Mouse (Mus musculus): ENCODE measurements around the gene Gimap5. TPM values are rescaled to one million over a fixed set of nuclear protein-coding genes. Genes with fewer than 3 reads are reported as not detected.
A peak's percentile ranks its signal among the peaks of the same experiment; 100 is the strongest.

Gene Gimap5
- not detected in 2 replicates for total RNA-seq (2012; rRNA removed)
- polyA plus RNA-seq (2012; ENCODE audit: insufficient read depth in 1 of 2, insufficient read length in 2 of 2, low read depth in 1 of 2, low replicate concordance in 2 of 2, missing spikeins in 1 of 2) = not detected

DNA sequence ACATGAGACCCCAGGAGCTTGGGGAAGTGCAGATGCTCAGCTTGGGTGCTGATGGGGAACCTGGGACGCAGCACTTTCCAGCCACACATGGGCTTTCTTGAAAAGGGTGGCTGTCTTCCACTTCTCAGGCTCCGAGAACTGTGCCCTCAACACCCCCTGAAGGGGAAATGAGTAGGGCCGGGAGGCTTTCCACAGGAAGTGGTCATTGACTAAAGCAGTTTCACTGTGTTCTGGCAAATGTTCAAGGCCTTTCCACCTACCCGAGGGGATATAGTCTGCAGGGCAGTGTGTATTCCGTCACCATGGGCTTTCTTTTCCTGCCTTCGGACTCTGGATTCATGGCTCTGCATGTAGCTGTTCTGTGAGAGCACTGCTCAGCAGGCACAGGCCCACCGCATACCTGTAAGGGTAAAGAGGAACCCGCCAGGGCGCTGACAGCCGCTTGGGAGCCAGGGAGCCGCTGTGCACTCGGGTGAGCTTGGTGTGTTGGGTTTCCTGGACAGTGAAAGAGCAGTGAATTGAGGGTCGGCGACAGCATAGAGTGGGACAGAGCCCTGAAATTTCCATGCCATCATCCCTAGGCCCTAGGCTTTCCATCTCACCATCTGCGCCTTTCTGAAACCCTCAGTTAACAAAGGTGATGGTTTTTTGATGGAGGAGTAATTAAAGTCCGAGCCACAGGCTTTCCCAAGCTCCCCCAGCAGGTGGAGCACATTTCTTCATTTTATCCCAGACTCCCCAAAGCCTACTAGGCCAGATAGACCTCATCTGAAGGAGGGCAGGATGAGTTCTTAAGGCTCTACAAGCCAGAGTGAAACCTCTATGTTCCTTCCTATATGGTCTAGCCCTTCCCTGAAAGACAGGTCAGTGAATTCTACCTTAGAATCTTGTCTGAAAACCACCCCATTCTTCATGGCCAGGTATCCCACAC is at the start of gene Gimap5:
Gene Gimap5, plus strand, starts transcription at position 239 of the 931 bp plus-strand sequence.
- no peak within 1 kb of the TSS for H3K4me3 ChIP-seq (ENCODE audit: control insufficient read depth in 1 of 2, insufficient read depth in 1 of 2, low read depth in 2 of 2, low read length in 2 of 2)

DNA sequence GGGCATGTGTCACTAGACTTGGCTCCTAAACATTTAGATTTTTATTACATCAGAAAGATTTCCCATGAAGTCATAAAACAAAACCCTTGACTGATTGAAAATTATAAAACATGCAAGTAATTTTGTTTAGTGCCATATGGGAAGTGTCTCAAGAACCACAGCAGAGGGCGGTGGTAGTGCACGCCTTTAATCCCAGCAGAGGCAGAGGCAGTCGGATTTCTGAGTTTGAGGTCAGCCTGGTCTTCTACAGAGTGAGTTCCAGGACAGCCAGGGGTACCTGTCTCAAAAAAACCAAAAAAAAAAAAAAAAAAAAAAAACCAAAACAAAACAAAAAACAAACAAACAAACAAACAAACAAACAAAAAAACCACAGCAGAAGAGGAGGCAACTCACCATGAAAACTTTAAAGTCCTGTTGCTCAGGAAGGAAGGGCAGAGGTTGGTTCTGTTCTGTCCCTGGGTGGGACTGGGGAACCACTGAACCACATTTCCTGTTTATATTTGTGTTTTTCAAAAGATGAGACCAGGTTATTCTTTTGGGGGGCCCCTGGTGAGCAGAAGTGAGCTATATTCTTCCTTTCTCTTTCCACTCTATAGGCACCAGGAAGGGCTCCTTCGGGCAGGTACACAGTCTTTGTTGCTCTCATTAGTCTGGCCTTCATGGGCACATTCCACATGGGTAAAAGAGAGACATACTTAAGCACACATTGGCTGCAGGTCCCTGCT is 49.0 kb upstream of the Gimap5 start:
- Histone ChIP-seq H3K4me3 (ENCODE audit: control insufficient read depth in 1 of 2, insufficient read depth in 1 of 2, low read depth in 2 of 2, low read length in 2 of 2) (no peak overlapping the region), H3K36me3 (ENCODE audit: control insufficient read depth in 1 of 2, insufficient read depth in 2 of 2, low read length in 2 of 2) (no peaks in the 10 kb centered on the region), H3K27ac (ENCODE audit: control insufficient read depth, low read depth, low read length) (no peak overlapping the region), H3K9me3 (replicated peaks; ENCODE audit: insufficient read depth, low read length) (no peaks in the 10 kb centered on the region), H3K9ac (ENCODE audit: control insufficient read depth, low read depth, low read length, poor library complexity, severe bottlenecking) (no peak overlapping the region), H3K4me1 (ENCODE audit: control insufficient read depth in 1 of 2, insufficient read depth in 2 of 2, low read length in 2 of 2) (no peaks in the 10 kb centered on the region), H3K27me3 (ENCODE audit: control insufficient read depth in 1 of 2, insufficient read depth in 2 of 2, low read length in 2 of 2) (no peaks in the 10 kb centered on the region), H3K79me2 (ENCODE audit: control insufficient read depth, insufficient read depth, low read length, poor library complexity) (no peaks in the 10 kb centered on the region)
- TF ChIP-seq ELF1 (IDR thresholded peaks at IDR 0.05; ENCODE audit: low read depth, low read length) (no peak), NRF1 (IDR thresholded peaks at IDR 0.05; ENCODE audit: insufficient read depth, low read depth, low read length, poor library complexity, severe bottlenecking) (no peak), MXI1 (IDR thresholded peaks at IDR 0.05; ENCODE audit: low read depth, low read length) (no peak), ZNF384 (IDR thresholded peaks at IDR 0.05; ENCODE audit: low read depth, low read length) (no peak), KAT2A (conservative IDR thresholded peaks at IDR 0.05; ENCODE audit: low read depth, low read length) (no peak), MAZ (IDR thresholded peaks at IDR 0.05; ENCODE audit: low read depth, low read length) (no peak), GATA1 (IDR thresholded peaks at IDR 0.05; ENCODE audit: low read depth, low read length) (no peak), EP300 (IDR thresholded peaks at IDR 0.05; ENCODE audit: low read depth in 1 of 2, low read length in 2 of 2) (no peak), JUND (IDR thresholded peaks at IDR 0.05; ENCODE audit: low read depth, low read length) (no peak), MEF2A (IDR thresholded peaks at IDR 0.05; ENCODE audit: extremely low read depth, insufficient replicate concordance, low read depth, low read length, poor library complexity, severe bottlenecking) (no peak), HCFC1 (IDR thresholded peaks at IDR 0.05; ENCODE audit: low read depth, low read length) (no peak), SMC3 (IDR thresholded peaks at IDR 0.05; ENCODE audit: low read depth, low read length) (no peak)
- no peak for DNase-seq (ENCODE audit: low read depth, low spot score)

More for the DNA sequence above, at the start of gene Gimap5:
- H3K79me2 ChIP-seq (ENCODE audit: control insufficient read depth, insufficient read depth, low read length, poor library complexity) = no peaks in the 10 kb centered on the region
- no peaks in the 10 kb centered on the region for H3K4me1 ChIP-seq (ENCODE audit: control insufficient read depth in 1 of 2, insufficient read depth in 2 of 2, low read length in 2 of 2)
- TF ChIP-seq MAX (IDR thresholded peaks at IDR 0.05; ENCODE audit: low read length) (no peak), CTCF (IDR thresholded peaks at IDR 0.05 in 2 of 3, conservative IDR thresholded peaks at IDR 0.05 in 1 of 3; ENCODE audit: control insufficient read depth in 1 of 3, insufficient read depth in 1 of 3, low read depth in 2 of 3, low read length in 3 of 3, poor library complexity in 1 of 3, severe bottlenecking in 1 of 3) (peak in 1 of 3 experiments; percentile 6; a peak in 1 of 6 replicates), E2F4 (IDR thresholded peaks at IDR 0.05; ENCODE audit: borderline replicate concordance, low read depth, low read length) (no peak), TAL1 (IDR thresholded peaks at IDR 0.05; ENCODE audit: low read length) (no peak), CHD1 (IDR thresholded peaks at IDR 0.05; ENCODE audit: low read depth, low read length) (no peak), ZMIZ1 (IDR thresholded peaks at IDR 0.05; ENCODE audit: low read depth, low read length) (no peak), NELFE (IDR thresholded peaks at IDR 0.05; ENCODE audit: low read depth, low read length) (no peak)
- no peaks in the 10 kb centered on the region for H3K36me3 ChIP-seq (ENCODE audit: control insufficient read depth in 1 of 2, insufficient read depth in 2 of 2, low read length in 2 of 2)
- no peaks in the 10 kb centered on the region for H3K9me3 ChIP-seq (replicated peaks; ENCODE audit: insufficient read depth, low read length)
- H3K9ac ChIP-seq (ENCODE audit: control insufficient read depth, low read depth, low read length, poor library complexity, severe bottlenecking) = no peak within 1 kb of the TSS
- H3K27ac ChIP-seq (ENCODE audit: control insufficient read depth, low read depth, low read length) = no peak within 1 kb of the TSS
- H3K27me3 ChIP-seq (ENCODE audit: control insufficient read depth in 1 of 2, insufficient read depth in 2 of 2, low read length in 2 of 2) = no peaks in the 10 kb centered on the region
- no peak for DNase-seq (ENCODE audit: low read depth, low spot score)

All from MEL (cell line).